Mouse (Mus musculus): ENCODE measurements around the gene Ndufb11. TPM values are rescaled to one million over a fixed set of nuclear protein-coding genes. Genes with fewer than 3 reads are reported as not detected.
A peak's percentile ranks its signal among the peaks of the same experiment; 100 is the strongest.

Ndufb11 gene
- total and polyA plus RNA-seq, 2 experiments from 2014 or later = 104 to 263 TPM

DNA sequence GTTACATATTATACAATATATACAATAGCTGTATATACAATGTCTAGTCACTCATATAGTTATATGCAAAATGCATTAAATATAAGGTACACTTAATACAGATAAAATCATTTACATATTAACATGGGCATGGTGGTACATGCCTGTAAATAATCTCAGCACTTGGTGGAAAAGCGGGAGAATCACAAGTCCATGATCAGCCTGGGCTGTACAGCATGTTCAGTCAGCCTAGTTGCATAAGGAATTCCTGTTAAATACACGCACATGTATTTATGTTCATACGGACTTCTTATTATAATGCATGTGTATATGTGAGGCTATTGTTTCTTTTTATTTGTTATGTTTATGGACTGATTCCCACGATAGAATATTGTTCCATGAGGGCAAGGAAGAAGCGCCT is 40.2 kb upstream of the Ndufb11 start:
- H3K36me3 ChIP-seq (ENCODE audit: insufficient read depth) = no peaks in the 10 kb centered on the region
- DNase-seq = peak; percentile 11
- no peaks in the 10 kb centered on the region for H3K9me3 ChIP-seq (ENCODE audit: low read length)
- peak overlapping the region; percentile 42 for H3K4me3 ChIP-seq (ENCODE audit: low read depth, low read length)
- H3K27ac ChIP-seq (ENCODE audit: low read depth, low read length) = no peak overlapping the region
- 34% methylated on average over 5 of the region's 5 CpGs for WGBS
- H3K9ac ChIP-seq = 0 out of 2 replicates have a peak overlapping the region, but pooled peaks have one; percentile 35
- H3K4me1 ChIP-seq (ENCODE audit: insufficient read depth) = no peaks in the 10 kb centered on the region
- no peaks in the 10 kb centered on the region for H3K27me3 ChIP-seq (ENCODE audit: insufficient read depth, low read length)
- peak overlapping the region; percentile 71 for H3K4me2 ChIP-seq (ENCODE audit: low read depth)
- no peak for TF ChIP-seq CTCF (IDR thresholded peaks at IDR 0.05; ENCODE audit: low read depth)
- no peak for ATAC-seq

DNA sequence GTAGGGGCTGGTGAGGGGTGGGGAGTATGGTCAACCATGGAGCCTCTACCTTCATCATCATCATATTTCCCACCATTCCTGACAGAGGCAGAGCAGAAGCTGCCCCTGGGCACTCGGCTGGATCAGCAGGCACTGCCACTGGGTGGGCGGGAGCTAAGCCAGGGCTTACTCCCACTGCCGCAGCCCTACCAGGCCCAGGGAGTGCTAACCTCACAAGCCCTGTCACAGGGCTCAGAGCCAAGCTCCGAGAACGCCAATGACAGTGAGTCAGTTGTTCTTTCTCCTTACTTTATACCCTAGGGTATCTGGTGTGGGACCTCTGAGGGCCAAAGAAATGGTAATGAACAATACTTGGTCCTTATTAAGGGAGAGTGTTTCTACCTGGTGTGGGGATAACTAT is 27.4 kb upstream of the Ndufb11 start:
- WGBS = 77% methylated on average over 5 of the region's 5 CpGs
- H3K9me3 ChIP-seq (ENCODE audit: low read length) = no peaks in the 10 kb centered on the region
- no peak overlapping the region for H3K9ac ChIP-seq
- no peak overlapping the region for H3K4me3 ChIP-seq (ENCODE audit: low read depth, low read length)
- no peak for TF ChIP-seq CTCF (IDR thresholded peaks at IDR 0.05; ENCODE audit: low read depth)
- H3K4me1 ChIP-seq (ENCODE audit: insufficient read depth) = no peaks in the 10 kb centered on the region
- H3K27me3 ChIP-seq (ENCODE audit: insufficient read depth, low read length) = no peaks in the 10 kb centered on the region
- DNase-seq (no peak), ATAC-seq (no peak)
- no peak overlapping the region for H3K27ac ChIP-seq (ENCODE audit: low read depth, low read length)
- H3K4me2 ChIP-seq (ENCODE audit: low read depth) = no peak overlapping the region
- H3K36me3 ChIP-seq (ENCODE audit: insufficient read depth) = peaks cover 18% of the 10 kb centered on the region

DNA sequence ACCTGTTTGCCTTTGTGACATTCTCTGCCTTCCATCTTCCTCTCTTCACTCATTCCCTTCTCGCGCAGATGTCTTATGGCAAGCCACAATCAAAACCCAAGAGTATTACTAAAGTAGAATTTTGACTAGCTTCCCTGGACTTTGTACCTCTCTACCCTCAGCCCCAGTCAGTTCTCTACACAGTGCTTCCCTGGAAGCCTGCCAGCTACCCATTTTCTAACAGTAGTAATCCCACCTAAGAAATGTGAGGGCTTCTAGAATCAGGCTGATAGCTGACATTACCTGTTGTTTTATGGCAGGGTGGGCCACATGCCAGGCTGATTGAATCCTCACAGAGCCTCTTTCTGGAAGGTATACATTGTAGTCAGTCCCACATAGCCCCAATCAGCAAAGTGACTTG is 20.7 kb upstream of the Ndufb11 start:
- WGBS = 97% methylated on average over 2 of the region's 2 CpGs

GRCm38 (mm10) chrX:20617903-20618399 is 532 bp upstream of the Ndufb11 start:
- Histone ChIP-seq H3K4me1 (ENCODE audit: insufficient read depth) (no peaks in the 10 kb centered on the region), H3K9me3 (ENCODE audit: low read length) (no peaks in the 10 kb centered on the region), H3K4me2 (ENCODE audit: low read depth) (peak overlapping the region; percentile 48), H3K27me3 (ENCODE audit: insufficient read depth, low read length) (no peaks in the 10 kb centered on the region), H3K27ac (ENCODE audit: low read depth, low read length) (peak overlapping the region; percentile 82), H3K36me3 (ENCODE audit: insufficient read depth) (peaks cover 6% of the 10 kb centered on the region; the same call in 1 of the 2 replicates), H3K4me3 (ENCODE audit: low read depth, low read length) (peak overlapping the region; percentile 48), H3K9ac (peak overlapping the region; percentile 60)
- DNase-seq (peak; percentile 73), ATAC-seq (peak; percentile 40)
- no peak for TF ChIP-seq CTCF (IDR thresholded peaks at IDR 0.05; ENCODE audit: low read depth)
- WGBS = 22% methylated on average over 31 of the region's 31 CpGs

More for the DNA sequence above, 20.7 kb upstream of the Ndufb11 start:
- Histone ChIP-seq H3K4me2 (ENCODE audit: low read depth) (no peak overlapping the region), H3K9me3 (ENCODE audit: low read length) (no peaks in the 10 kb centered on the region), H3K27ac (ENCODE audit: low read depth, low read length) (no peak overlapping the region), H3K4me3 (ENCODE audit: low read depth, low read length) (no peak overlapping the region), H3K27me3 (ENCODE audit: insufficient read depth, low read length) (no peaks in the 10 kb centered on the region), H3K9ac (no peak overlapping the region), H3K4me1 (ENCODE audit: insufficient read depth) (no peaks in the 10 kb centered on the region), H3K36me3 (ENCODE audit: insufficient read depth) (peaks cover 7% of the 10 kb centered on the region; the same call in 1 of the 2 replicates)
- TF ChIP-seq CTCF (IDR thresholded peaks at IDR 0.05; ENCODE audit: low read depth) = no peak
- ATAC-seq (no peak), DNase-seq (no peak)

DNA sequence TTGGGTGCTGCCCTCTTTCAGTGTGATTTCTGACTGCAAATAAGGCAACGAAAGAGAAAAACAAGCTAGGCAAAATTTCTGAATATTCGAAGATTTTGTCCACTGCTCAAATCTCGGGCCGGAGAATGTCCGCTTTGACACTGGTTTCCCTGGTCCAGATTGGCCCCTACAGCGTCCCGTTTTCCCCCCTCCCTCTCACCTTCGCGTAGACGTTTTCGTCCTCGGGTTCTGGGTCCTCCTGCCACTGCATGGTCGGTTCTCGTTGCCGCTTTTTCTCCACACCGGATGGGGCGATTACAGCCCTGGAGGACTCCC is 601 bp downstream of the Ndufb11 start:
- peak overlapping the region; percentile 82 for H3K27ac ChIP-seq (ENCODE audit: low read depth, low read length)
- no peaks in the 10 kb centered on the region for H3K9me3 ChIP-seq (ENCODE audit: low read length)
- ATAC-seq (peak; percentile 25), DNase-seq (no peak)
- H3K36me3 ChIP-seq (ENCODE audit: insufficient read depth) = peaks cover 5% of the 10 kb centered on the region; the same call in 1 of the 2 replicates
- H3K4me1 ChIP-seq (ENCODE audit: insufficient read depth) = no peaks in the 10 kb centered on the region
- 32% methylated on average over 17 of the region's 17 CpGs for WGBS
- no peak for TF ChIP-seq CTCF (IDR thresholded peaks at IDR 0.05; ENCODE audit: low read depth)
- peak overlapping the region; percentile 48 for H3K4me2 ChIP-seq (ENCODE audit: low read depth)
- peak overlapping the region; percentile 48 for H3K4me3 ChIP-seq (ENCODE audit: low read depth, low read length)
- H3K9ac ChIP-seq = peak overlapping the region; percentile 60
- no peaks in the 10 kb centered on the region for H3K27me3 ChIP-seq (ENCODE audit: insufficient read depth, low read length)

DNA sequence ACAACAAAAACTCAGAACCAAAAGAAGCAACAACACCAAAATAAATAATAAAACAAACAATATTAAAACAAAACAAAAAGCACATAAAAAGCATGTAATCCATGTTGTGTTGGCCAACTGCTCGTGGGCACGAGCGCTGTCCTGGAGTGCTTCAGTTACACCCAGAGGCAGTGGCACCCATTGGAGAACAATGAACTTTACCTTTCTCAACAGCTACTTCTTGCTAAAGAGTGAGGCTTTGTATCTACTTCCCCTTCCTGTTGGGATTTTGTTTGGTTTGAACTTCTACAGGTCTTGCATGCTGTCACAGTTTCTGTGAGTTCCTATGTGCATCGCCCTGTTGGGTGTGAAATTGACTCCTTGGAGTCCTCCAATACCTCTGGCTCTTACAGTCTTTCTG is 8.9 kb downstream of the Ndufb11 start:
- TF ChIP-seq CTCF (IDR thresholded peaks at IDR 0.05; ENCODE audit: low read depth) = no peak
- H3K4me3 ChIP-seq (ENCODE audit: low read depth, low read length) = no peak overlapping the region
- no peaks in the 10 kb centered on the region for H3K9me3 ChIP-seq (ENCODE audit: low read length)
- no peaks in the 10 kb centered on the region for H3K36me3 ChIP-seq (ENCODE audit: insufficient read depth)
- DNase-seq (no peak), ATAC-seq (no peak)
- H3K27me3 ChIP-seq (ENCODE audit: insufficient read depth, low read length) = no peaks in the 10 kb centered on the region
- no peaks in the 10 kb centered on the region for H3K4me1 ChIP-seq (ENCODE audit: insufficient read depth)
- H3K9ac ChIP-seq = no peak overlapping the region
- no peak overlapping the region for H3K4me2 ChIP-seq (ENCODE audit: low read depth)
- no peak overlapping the region for H3K27ac ChIP-seq (ENCODE audit: low read depth, low read length)
- 84% methylated on average over 4 of the region's 4 CpGs for WGBS

DNA sequence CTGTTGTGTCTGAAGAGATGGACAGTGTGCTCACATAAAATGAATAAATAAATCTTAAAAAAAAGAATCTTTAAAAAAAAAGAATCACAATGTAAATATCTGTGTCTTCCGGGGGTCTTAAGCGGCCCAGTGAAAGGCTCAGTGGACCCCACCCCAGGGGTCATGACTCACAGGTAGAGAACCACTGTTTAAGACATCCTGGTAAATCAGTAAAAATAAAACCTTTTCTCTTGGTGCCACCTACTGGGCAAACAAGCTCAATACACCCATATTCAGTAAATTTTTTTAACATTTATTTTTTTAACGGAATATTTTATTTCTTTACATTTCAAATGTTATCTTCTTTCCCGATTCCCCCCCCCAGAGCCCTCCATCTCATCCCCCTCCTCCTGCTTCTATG is 29.5 kb downstream of the Ndufb11 start:
- no peaks in the 10 kb centered on the region for H3K4me1 ChIP-seq (ENCODE audit: insufficient read depth)
- WGBS = 23% methylated on average over 4 of the region's 4 CpGs
- no peak overlapping the region for H3K27ac ChIP-seq (ENCODE audit: low read depth, low read length)
- no peak for ATAC-seq
- H3K36me3 ChIP-seq (ENCODE audit: insufficient read depth) = no peaks in the 10 kb centered on the region
- 0 out of 2 replicates have a peak, but pooled peaks have one; percentile 35 for TF ChIP-seq CTCF (IDR thresholded peaks at IDR 0.05; ENCODE audit: low read depth)
- no peak overlapping the region for H3K9ac ChIP-seq
- no peaks in the 10 kb centered on the region for H3K27me3 ChIP-seq (ENCODE audit: insufficient read depth, low read length)
- H3K4me2 ChIP-seq (ENCODE audit: low read depth) = no peak overlapping the region
- DNase-seq = no peak
- no peak overlapping the region for H3K4me3 ChIP-seq (ENCODE audit: low read depth, low read length)
- no peaks in the 10 kb centered on the region for H3K9me3 ChIP-seq (ENCODE audit: low read length)

Data from forebrain, postnatal 0 days (tissue).